Mouse (Mus musculus) spleen, adult 12 weeks (tissue): ENCODE results near the gene Frmd6.
A peak's percentile ranks its signal among the peaks of the same experiment; 100 is the strongest.

Experiments
- DNase-seq: peaks from one replicate; pipeline ENCODE4 v3.0.0; 2022; ENCODE audit warnings: low spot score

The Frmd6 gene

DNA sequence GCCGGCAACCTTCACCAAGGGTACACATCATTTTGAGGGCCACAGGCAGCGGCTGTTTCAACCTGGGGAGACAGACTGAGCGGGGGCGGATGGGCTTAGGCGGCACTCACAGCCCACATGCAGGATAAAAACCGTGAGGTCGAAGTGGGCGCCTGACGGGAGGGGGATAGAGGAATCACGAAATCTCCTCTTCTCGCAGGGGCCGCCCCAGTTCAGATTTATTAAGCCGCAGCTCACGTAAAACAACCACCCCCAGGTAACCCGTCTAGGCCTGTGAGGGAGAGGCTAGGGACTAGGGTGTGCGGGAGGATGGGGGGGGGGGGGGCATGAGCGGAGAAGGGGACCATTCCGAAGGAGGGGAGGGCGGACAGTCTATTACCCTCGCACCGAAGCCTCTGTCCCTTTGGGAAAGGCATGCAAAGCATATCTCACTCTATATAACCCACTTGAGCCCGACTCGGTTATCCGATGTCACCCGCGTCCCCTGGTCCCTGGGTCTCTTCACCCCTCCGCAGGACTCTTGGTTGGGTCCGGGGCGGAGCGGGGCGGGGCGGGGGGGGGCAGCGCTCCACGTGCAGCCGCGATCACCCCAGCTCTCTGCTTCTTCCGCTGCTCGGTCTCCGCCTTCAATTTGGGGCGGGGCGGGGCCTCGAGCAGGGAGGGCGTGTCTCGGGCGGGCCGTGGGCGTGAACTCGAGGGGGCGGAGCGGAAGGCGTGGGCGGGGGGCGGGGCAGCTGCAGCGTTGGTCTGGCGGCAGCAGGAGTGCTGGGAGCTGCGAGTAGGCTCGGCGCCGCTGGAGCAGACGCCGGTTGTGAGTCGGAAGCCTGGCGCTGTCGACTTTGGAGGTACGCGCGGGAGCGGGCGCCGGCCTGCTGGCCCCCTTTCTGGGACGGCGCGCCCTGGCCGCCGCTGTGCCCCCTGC, at the start of gene Frmd6:
Frmd6 (plus strand) TSS at position 786 of the 922 bp plus-strand sequence.
- DNase-seq: peak; percentile 83

DNA sequence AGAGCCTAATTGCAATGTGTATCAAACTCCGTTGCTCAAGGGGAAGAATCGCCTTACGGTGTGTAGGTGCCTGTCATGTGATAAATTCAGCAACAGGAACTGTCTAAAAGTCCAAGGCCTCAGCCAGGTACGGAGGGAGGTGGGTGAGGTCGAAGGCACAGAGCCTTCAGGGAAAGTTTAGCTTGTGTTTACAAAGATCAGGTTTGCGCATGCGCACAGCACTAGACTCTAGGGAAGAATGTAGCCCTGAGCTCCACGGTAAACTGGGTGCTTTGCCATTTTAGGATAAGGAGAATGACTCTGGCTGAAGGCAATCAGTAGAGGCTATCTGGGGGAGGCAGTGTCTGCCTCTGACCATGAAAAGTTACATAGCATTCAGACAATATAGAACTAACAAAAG, 49.7 kb upstream of the Frmd6 start:
- no peak for DNase-seq

DNA sequence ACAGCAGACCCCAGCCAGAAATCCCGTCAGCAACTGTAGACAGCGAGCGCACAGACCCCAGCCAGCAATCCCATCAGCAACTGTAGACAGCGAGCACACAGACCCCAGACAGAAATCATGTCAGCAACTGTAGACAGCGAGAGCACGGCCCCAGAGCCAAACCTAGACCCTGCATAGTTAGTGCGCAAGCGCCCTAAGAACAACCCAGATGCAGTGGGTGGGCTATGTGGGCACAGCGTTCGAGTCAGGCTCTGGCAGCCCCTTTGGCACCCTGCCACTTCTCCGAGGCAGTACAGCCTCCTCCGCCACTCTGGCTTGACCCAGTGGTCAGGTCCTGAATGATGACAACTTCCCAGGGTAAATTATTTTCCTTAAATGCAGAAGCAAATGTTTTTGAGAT, 48.6 kb upstream of the Frmd6 start:
- DNase-seq: no peak

DNA sequence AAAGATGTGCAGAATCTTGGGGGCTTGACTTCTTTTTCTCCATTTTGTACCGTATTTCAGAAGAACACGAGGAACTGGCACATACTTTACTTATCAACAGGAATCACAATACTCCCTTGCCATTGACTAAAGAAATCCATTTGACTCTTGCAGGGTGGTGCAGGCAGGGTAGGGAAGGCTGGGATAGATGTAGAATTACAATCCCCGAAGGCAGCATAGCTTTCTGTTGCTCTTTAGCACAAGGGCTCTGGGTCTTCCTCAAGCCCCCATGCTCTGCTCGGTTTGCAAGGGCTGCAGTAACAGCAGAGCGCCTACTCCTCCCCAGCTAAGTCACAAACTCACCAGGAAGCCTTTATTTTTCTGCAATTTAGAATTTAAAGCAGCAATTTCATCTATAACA, 47.8 kb upstream of the Frmd6 start:
- DNase-seq: no peak

DNA sequence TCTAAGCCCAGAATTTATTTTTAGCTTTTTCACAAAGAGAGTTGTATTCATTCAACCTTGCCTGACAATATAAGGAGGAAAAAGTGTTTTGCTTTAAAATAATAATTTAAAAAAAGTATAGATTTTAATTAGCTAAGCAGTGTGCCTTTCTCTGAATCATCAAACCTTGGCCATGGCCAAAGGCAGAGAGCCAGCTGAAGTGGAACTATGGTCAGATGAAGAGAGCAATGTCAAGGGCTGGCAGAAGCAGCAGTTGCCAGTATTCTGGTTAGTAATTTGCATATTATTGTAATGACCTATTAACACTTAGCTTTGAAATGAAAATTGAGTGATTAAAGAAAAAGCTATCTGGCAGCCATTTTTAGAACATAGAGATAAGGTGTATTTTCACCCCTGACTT, 47.4 kb upstream of the Frmd6 start:
- DNase-seq: no peak

DNA sequence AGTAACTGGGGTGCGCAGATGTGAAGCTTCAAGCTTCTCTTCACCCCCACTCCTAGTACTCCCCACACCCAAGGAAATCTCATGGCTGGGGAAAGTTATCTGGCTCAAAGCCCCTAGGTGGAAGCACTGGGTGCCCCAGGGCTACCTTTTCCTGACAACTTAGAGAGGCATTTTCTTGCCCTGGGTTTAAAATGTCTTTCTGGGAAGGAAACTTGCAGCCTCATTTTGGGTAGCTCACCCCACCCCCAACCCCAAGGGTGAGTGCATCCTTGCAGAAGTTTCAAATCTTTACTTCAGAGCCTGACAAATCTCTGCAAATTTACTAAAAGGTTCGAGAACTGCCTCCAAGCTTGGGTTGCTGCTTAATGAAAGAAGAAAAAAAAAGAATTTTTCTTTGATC, 47.0 kb upstream of the Frmd6 start:
- DNase-seq: no peak

DNA sequence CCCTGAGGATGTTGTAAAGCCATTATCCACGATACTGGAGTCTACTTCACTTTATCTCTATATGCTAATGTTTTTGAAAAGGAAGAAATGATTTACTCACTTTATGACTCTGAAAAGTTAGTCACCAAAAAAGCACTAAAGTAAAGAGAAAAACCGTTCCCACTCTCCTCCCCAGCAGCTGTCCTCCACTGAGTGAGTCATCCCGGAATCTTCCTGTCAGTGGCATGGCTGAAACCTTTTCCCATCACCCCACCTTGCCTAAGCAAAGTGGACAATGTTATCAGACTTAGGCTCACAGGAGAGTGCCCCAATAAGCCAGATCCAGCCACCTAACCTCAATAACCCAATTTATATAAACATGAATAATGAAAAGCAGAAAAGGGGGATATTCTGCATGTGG, 46.6 kb upstream of the Frmd6 start:
- no peak for DNase-seq

DNA sequence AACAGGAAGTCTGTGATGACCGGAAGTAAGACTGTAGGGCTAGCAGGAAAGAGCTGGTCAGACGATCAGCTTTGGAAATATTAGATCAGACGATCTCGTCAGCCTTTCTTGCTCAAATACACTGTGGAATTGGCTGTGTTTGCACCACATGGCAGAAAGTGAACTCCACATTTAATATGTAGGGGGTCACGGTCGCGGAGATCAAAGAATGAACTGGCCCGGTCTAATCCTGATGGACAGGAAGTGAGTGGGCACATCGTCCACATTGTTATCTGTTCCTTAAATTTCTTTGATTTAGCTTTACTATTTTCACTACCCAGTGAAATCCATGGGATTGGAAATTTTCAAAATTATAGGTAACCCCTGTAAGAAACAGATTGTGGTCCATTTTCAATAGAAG, 42.3 kb upstream of the Frmd6 start:
- no peak for DNase-seq

DNA sequence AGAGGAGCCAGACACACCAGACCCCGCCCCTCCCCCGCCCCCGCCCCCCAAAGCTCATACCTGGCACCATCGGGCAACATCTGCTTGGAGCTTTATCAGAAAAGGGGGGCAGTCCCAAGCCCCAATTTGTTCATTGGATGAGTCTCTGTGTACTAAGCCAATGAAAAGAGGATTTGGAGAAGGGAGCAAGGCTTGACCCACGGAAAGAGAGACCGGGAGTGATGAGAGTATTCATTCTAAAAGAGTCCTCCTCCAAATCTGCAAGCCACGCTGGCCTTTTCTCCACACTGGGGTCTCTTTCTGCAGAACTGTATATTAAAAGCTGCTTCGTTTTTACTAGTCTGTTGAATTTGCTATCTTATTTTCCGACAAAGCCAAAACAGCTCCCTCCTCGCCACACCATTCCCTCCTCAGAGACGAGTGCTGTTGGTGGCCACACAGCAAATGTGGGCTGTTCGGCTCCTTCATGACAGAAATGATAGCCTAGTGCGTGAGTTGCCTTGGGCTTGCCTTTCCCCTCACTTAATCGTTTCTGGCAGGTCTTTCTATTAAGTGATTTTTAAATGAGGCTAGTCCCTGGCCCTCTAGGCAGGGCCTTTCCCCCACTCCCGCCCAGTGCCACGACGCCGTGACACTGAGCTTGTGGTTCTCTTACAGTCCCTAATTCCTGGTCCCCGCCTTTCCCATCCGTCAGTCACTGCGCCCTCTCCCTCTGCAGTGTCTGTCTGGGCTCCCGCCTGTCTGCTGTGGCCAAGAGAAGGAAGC, 41.7 kb upstream of the Frmd6 start:
- DNase-seq: no peak

DNA sequence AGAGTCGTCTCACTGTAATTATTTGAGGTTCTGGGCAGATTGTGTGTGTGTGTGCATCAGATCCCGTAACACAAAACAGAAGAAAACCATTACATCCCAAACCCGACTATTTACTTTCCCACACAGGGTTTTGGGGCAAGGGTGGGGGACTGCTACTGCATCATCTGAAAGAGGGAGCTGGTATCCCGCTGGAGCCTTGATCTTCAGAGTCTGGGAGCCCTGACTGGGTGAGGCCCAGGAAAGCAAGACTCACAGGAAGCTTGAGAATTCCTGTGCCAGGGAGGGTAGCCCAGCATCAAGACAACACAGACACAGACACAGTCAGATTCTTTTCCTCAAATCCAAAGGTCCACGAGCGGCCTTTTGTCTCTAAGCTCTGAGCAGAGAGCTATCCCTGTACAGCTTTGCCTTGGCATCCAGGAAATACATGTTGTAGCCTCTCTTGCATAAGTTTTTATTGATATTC, 41.0 kb upstream of the Frmd6 start:
- no peak for DNase-seq

DNA sequence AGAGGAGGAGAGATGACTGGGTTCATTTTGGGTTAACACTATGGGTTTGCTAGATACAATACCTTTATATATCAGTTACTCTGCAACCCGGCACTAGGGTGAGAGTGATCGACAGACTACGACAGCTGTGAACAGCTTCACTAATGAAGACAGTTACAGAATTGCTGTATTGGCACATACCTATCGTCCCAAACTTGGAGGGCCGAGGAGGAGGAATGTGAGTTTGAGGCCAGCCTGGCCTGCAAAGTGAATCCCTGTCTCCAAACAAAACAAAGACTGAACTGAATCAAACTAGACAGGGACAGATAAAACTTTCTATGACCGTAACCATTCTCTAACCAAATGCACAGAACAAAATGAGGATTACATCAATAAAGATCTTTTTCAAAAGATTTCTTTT, 36.0 kb upstream of the Frmd6 start:
- no peak for DNase-seq

DNA sequence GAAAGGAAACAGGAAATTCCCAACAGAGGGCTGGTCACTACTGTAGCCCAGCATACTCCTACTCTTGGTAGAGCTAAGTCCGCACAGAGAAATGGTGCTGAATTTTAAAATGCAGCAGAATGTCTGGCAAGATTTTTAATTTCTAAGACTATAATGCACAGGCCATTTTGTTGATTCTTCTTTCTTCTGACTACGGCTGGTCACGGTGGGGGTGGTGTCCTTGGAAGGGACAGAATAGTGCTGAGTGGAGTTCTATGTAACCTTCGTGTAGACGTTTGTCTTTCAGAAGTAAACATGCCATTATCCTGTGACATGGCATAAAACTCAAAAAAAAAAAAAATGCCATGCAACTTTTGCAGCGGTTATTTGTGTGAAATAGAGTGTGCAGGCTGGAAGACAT, 32.0 kb upstream of the Frmd6 start:
- DNase-seq: no peak

DNA sequence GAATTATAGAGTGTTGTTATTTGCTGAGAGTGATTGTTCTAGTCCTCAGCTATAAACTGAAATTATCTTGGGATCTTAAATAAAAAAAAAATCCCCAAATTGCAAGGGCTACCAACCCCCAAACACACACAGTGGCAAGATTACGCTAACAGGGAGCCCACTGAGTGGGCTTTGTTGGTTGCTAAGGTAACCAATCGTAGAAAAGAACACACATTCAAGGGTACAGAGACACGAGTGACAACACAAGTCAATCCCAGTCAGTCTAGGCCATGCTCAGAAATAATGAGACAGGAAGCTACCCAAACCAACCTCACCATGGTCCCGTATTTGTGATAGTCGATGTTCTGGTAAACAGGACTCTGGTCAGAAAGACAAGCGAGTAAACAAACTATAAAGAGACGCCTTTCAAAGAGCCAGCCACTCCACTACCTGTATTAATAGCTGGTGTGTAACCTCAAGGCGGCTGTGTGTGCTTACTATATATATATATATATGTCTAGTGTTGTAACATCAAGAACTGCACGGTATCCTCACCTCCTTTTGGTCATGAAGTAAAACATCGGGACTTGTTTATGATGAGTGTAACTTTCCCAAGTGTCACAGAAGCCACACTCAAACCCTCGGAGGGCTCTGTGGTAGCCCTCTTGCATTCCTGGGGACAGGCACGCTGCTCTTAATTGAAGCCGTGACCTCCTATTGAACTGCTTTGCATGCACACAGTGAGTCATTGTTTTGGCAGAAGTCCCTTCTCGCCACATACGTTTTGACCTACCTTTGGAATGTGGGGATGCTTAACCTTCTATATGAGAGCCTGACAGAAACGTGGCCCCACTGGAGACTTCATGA, 30.5 kb upstream of the Frmd6 start:
- no peak for DNase-seq

DNA sequence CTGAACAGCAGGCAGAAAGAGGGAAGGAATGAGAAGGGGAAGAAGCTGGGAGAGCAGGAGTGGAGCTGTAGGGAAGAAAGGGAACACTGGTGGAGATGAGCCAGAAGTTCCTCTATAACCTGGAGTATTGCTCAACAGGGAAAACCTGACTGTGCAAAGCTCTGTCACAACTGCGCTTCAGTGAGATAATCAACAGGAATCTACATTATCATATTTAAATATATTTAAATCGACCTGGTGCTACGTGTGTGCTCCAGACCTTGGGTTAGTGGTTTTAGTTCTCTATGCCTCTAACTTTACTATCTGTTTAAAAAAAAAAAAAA, 30.0 kb upstream of the Frmd6 start:
- no peak for DNase-seq

DNA sequence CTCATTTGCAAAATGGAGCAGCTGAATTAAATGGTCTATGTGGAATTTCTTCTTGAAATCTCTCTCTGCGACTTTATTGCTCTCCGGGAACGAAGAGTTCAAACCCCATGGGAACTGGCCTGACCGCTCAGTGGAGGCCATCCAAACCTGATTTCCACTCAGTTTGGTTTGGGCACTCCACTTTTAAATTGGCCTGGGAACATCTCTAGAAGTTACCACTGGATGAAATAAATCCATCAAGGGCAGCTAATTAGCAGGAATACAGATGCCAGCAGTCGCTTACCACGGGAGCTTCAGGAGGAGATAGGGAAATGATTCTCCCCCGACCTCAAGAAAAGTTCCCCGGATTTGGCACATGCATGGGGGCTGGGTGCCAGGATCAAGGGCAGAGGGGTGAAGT, 26.8 kb upstream of the Frmd6 start:
- no peak for DNase-seq

DNA sequence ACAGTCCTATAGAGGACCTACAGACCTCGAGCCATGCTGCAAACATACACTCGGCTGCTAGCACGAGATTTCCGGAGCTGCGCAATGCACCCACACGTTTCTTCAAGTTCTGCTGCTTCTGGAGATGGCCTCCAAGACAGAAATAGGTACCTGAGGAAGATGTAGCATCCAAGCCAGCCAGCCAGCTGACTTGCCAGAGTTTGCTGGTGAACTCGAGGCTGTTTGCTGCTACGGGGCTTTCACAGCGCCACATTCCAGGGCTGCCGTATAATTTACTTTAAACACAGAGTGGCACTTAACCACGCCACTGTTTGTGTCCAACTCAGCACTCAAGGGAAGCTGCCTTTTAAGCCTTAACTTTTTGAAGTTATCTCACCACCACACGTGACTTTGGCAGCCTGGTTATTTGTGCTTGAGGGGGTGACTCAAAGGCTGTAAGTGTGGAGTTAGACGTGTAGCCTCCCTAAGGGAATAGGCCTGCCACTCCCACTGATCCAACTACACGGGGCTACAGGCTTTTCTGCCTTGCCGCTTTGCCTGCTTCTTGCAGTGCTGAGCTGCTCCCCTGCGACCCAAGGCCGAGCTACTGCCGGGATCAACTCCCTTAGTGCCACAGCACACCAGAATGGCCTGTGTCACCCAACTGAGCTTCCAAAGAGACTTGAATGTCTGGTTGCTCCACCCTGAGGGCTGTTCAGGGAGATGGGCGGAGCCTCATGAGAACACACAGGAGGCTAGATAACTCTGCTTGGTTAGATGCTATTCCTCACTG, 25.9 kb upstream of the Frmd6 start:
- DNase-seq: no peak

DNA sequence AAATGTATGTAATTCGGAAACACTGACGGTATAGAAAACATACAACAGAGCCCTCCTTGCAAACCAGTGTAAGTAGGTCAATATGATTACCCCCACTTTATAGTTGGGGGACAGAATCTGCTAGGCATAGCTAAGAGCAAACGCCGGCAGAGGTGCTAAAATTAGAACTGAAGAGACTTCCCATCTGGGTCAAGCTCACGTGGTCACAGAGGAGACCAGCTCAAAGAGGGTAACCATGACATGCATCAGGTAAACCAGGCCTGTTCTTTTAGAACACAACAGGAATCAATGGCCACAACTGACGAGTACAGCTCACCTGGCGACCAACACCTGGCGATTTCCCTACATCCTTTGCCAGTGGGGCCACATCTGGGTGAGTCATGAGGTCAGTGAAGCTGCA, 25.2 kb upstream of the Frmd6 start:
- no peak for DNase-seq

DNA sequence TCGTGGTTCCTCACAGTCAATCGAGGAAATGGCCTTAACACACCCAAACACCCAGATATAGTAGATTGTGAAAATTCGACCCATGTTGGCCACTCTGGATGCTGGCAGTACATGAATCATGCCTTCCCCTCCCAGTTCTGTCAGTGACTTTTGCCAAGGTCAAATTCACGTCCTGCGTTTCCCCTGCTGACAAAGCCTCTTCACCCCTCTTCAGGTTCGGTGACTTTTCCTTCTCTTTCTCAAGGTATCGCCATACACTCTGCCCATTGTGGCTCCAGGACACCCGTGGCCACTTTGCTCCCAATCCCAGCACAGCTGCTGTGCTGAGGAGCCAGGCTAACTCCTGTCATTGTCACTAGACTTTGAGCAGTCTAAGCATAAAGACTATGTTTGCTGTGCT, 24.0 kb upstream of the Frmd6 start:
- no peak for DNase-seq

DNA sequence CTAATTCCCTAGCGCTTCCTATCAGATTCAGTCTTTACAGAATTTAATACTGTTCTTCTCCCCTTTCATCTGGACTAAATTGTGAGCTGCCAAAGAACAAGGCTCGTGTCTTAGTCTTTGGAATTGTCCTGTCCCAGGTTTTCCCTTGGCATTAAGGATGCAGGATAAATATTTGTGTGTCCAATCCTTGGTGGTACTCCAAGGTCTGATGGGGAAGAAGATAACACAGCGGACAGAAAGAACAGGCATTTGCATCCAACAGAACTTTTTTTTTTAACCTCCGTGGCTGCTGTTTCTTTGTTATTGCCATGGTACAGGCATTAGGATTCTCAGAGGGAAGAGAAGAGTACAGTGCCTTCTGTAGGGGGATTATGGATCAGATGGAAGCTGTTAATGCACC, 21.8 kb upstream of the Frmd6 start:
- DNase-seq: no peak

DNA sequence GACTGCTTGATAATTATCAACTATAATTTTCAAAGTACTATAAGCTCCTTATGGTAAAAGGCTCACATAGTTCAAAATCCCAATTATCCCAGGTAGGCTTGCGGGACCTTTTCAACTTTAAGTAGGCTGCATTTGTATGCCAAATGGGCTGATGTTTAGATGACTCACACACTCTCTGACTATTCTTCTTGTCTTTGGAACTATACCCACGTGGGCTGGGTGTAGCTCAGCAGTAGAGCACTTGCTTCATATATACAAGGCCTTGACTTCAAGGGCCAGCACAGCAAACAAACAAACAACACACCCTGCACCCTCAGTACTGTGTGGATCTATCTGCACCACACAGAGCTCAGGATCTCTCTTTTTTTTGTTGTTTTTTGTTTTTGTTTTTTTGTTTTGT, 20.3 kb upstream of the Frmd6 start:
- no peak for DNase-seq

DNA sequence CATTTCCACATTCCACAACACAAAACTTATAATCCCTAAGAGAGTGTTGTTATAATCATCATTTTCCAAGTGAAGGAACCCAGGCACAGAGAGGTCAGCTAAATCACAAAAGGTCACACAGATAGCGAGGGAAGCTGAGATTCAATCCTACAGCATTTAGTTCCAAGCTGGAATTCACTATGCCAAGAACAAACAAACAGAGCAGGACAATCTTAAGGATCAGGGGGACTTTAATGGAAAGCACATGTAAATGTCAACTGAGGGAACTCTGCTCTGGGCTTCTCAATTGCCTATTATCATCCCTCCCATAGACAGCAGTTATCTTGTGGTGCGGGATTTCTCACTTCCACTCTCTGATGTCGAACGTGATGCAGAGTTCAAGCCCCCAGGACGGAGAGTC, 17.8 kb upstream of the Frmd6 start:
- no peak for DNase-seq

DNA sequence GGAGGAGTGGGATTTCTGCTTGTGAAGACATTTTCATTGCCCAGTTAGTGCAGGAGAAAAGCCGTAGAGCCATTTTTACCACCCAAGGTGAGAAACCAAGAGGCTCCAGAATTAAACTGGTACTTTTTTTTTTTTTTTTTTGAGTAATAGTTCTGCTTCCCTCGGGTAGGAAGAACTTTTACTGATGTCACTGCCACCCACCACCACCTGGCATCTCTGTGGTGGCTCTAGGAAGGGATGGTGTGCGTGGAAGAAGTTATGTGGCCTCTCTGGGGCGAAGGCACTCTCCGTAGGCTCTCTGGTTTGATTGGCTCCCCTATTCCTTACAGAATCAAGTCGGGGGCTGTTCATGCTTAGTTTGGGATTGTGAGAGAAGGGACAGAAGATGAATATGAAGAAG, 17.3 kb upstream of the Frmd6 start:
- no peak for DNase-seq
